Mouse (Mus musculus) thymus, adult 2 months (tissue): ENCODE results near the gene Otulinl. TPM values are rescaled to one million over a fixed set of nuclear protein-coding genes. Genes with fewer than 3 reads are reported as not detected.

Experiments
- DNase-seq: peaks from one replicate; pipeline ENCODE4 v3.0.0; 2021
- H3K27ac ChIP-seq: fragments of 200-500 bp; 2 replicates; pipeline ENCODE4 v1.5.1; 2012; ENCODE audit warnings: low read length, control low read depth; ENCODE audit not compliant: control insufficient read depth, insufficient read depth
- H3K27me3 ChIP-seq: fragments of 200-500 bp; 2 replicates; pipeline ENCODE4 v1.6.1; 2012; ENCODE audit warnings: mild to moderate bottlenecking, low read length, moderate library complexity, mixed read lengths; ENCODE audit not compliant: control insufficient read depth, insufficient read depth
- H3K36me3 ChIP-seq: fragments of 200-500 bp; 2 replicates; pipeline ENCODE4 v1.6.1; 2012; ENCODE audit warnings: mild to moderate bottlenecking, low read length, moderate library complexity; ENCODE audit not compliant: control insufficient read depth, insufficient read depth
- H3K4me1 ChIP-seq: fragments of 200-500 bp; replicated peaks from 2 replicates; pipeline ENCODE4 v1.6.1; 2012; ENCODE audit warnings: low read length; ENCODE audit not compliant: control insufficient read depth, insufficient read depth
- H3K4me3 ChIP-seq: fragments of 200-500 bp; 2 replicates; pipeline ENCODE4 v1.5.1; 2012; ENCODE audit warnings: mild to moderate bottlenecking, low read length, control low read depth, moderate library complexity; ENCODE audit not compliant: control insufficient read depth, insufficient read depth
- CTCF ChIP-seq: fragments of 200-500 bp; IDR thresholded peaks from 2 replicates; pipeline ENCODE4 v1.5.1; 2012; ENCODE audit warnings: mild to moderate bottlenecking, control low read depth, low read length, moderate library complexity, borderline replicate concordance; ENCODE audit not compliant: control insufficient read depth, poor library complexity, insufficient read depth; ENCODE audit errors: extremely low read depth
- POLR2A ChIP-seq: fragments of 200-500 bp; IDR thresholded peaks from 2 replicates; pipeline ENCODE4 v1.6.1; 2012; ENCODE audit warnings: mild to moderate bottlenecking, low read length, control low read depth, moderate library complexity; ENCODE audit not compliant: control insufficient read depth, poor library complexity, insufficient read depth; ENCODE audit errors: extremely low read depth
- WGBS: fragments of 180-500 bp; shearing (Covaris S2); methylation state at CpG from one replicate; pipeline ENCODE4 v1.1.7; 2018; 5-methylcytosine and 5-hydroxymethylcytosine counted together
- polyA plus RNA-seq: library from polyadenylated mRNA; depleted of rRNA; stranded (reverse); fragments of >200 nt; gene quantifications from 2 replicates; pipeline ENCODE4 v1.2.3, GENCODE M21; 2012

Otulinl gene
- polyA plus RNA-seq, 1 experiment, result 32.1 TPM

DNA sequence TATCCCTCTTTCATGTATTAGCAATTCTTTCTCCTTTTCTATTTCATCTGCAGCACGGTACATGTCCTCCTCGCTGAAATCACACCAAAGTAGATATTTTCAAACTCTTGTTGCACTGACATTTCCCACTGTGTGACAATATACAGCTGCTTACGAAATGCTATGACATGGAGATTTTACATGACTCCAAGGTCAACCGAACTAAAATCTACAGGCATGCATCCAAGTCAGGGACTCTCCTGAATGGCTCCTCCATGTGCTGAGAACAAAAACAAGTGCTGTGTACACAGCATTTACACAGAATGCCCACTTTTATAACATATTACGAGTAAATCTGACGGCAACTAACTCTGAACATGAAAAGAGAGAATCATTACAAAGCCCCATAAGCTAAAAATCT lies 58.1 kb downstream of the Otulinl start:
- Histone ChIP-seq H3K4me1 (peaks cover 18% of the 10 kb centered on the region), H3K4me3 (no peak overlapping the region), H3K27me3 (no peaks in the 10 kb centered on the region), H3K36me3 (peaks cover 30% of the 10 kb centered on the region), H3K27ac (no peak overlapping the region)
- no peak for TF ChIP-seq POLR2A
- WGBS, result 94% methylated on average over 6 of the region's 6 CpGs
- DNase-seq, result no peak

DNA sequence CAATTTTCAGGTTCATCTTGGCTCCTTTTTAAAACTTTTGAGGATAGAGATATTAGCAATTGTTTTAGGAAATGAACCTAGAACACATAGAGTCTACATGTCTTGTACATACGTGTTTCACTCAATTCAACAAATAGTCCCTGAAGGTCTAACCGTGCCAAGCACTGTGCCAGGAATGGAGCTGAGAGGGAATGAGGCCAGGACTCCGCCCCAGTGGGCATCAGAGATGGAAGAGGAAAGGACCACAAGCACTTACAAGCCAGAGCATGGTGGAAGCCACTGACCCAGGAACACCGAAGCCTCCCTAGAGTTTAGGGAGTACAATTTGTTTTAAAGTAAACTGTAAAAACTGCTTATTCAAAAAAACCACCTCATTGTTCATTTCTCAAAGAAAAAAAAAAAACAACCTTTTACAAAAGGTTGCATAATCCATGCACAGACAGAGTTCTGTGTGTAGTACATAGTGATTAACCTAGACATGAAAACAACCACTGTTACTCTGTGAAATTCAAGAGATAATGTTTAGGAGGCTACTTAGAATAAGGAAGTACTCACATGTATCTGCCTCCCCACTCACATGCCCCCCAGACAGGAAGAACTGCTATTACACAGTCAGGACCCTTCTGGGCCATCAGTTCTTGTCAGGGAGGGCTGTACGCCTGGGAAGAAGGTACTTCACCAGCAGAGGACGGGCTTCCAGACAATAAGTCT lies 60.7 kb downstream of the Otulinl start:
- TF ChIP-seq POLR2A, result no peak
- TF ChIP-seq CTCF, result no peak
- Histone ChIP-seq H3K4me3 (no peak overlapping the region), H3K36me3 (peaks cover 43% of the 10 kb centered on the region), H3K4me1 (peaks cover 4% of the 10 kb centered on the region), H3K27me3 (no peaks in the 10 kb centered on the region), H3K27ac (no peak overlapping the region)
- 92% methylated on average over 6 of the region's 6 CpGs for WGBS
- DNase-seq, result no peak

DNA sequence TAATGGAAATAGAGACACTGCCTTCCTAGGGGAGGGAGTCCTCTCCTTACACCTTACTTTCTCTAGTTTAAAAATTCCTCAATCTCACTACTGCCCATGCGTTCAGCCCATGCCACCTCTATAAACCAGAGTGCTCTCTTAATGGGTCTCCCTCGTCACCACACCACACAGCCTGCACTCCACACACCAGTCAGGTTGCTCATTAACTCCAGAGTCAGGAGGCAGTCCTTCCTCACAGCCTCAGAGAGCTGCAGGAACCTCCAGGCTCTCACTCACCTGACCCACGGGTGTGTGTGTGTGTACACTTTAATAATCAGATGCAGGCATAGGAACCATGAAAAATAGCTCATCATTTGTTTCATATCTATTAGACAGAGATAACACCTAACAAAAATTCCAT lies 61.7 kb downstream of the Otulinl start:
- 88% methylated on average over 3 of the region's 3 CpGs for WGBS
- Histone ChIP-seq H3K36me3 (peaks cover 45% of the 10 kb centered on the region), H3K27me3 (no peaks in the 10 kb centered on the region), H3K4me3 (no peak overlapping the region), H3K4me1 (no peaks in the 10 kb centered on the region), H3K27ac (no peak overlapping the region)
- no peak for DNase-seq
- TF ChIP-seq POLR2A (no peak), CTCF (no peak)

DNA sequence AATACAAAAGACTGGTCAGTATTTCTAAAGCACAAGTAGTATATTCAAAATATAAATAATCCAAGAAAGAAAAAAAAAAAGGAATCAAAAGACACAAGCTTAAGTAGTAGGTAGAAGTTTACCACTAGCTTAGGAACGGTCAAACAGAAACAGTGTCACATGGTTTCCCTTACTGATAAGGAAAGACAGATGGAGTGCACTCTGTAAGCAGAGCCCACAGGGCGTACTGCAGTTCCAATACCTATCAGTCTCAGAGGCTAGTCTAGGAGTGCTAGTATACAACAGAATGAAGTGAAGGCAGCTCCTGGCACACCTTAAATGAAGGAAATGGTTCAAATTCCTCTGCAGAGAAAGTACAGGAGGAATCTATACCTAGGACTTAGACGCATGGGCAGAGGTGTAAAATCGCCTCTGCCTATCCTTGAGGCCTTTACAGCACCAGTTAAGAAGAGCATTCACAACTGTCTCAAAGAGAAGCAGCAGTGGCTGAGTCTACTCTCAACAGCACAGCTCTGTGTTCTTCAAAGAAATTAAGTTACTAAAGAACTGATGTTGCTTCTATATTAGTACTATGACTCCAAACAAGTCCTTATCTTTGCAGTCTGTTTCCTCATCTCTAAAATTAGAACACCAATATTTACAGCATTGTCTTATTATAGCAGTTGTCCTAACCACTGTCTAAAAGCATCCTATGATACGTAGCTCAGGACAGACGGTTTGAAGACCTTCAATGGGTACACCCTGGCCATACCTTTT lies 62.4 kb downstream of the Otulinl start:
- H3K27me3 ChIP-seq, result no peaks in the 10 kb centered on the region
- no peak overlapping the region for H3K4me3 ChIP-seq
- H3K4me1 ChIP-seq, result no peaks in the 10 kb centered on the region
- H3K27ac ChIP-seq, result no peak overlapping the region
- WGBS, result 95% methylated on average over 6 of the region's 6 CpGs
- DNase-seq, result no peak
- H3K36me3 ChIP-seq, result peaks cover 49% of the 10 kb centered on the region
- no peak for TF ChIP-seq POLR2A
- TF ChIP-seq CTCF, result no peak

DNA sequence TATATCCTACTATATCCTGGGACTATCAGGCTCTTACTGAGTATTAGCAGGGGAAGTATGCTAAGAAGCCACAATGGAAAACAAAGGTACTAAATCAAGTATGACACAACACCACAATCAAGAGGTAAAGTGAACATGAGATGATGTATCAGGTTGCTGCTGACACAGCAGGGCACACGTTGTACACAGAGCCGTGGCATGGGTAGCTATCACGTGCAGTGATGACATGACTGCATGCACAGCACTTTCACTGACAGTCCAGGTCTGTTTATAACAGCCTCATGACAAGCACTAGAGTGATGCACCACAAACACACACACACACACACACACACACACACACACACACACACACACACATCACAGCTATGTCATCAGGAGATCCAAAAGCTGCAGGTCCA lies 64.2 kb downstream of the Otulinl start:
- H3K27ac ChIP-seq, result no peak overlapping the region
- H3K4me3 ChIP-seq, result no peak overlapping the region
- DNase-seq, result no peak
- H3K36me3 ChIP-seq, result peaks cover 43% of the 10 kb centered on the region
- TF ChIP-seq POLR2A (no peak), CTCF (no peak)
- H3K27me3 ChIP-seq, result no peaks in the 10 kb centered on the region
- H3K4me1 ChIP-seq, result no peaks in the 10 kb centered on the region
- 88% methylated on average over 3 of the region's 3 CpGs for WGBS

DNA sequence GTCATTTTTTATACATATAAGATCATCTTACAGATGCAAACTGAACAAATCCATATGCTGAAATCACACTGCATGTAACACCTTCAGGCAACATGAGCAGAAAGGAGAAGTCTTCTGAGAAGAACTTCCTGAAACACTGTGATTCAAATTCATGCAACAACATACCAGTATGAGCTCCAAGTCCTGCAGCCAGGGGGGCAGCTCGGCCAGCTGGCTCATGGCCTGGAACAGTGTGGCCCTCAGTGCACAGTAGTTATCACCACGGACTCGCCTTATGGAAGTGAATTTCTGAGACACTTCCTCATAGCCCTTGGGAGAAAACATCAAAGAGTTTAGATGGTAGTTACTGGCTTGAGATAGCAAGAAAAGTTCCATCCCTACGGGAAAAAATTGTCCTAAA lies 65.2 kb downstream of the Otulinl start:
- Histone ChIP-seq H3K4me1 (no peaks in the 10 kb centered on the region), H3K4me3 (no peak overlapping the region), H3K27ac (no peak overlapping the region), H3K36me3 (peaks cover 46% of the 10 kb centered on the region), H3K27me3 (no peaks in the 10 kb centered on the region)
- 81% methylated on average over 4 of the region's 4 CpGs for WGBS
- TF ChIP-seq CTCF (no peak), POLR2A (no peak)
- no peak for DNase-seq
